Mouse (Mus musculus) hindbrain, embryonic 10.5 days (tissue): ENCODE measurements at regions not wholly inside any gene's neighbourhood (a gene's known extent, or its start where the extent isn't known, plus 50 kb on each side); places are given as distances from the start of the nearest gene placed in this dataset.

ENCODE experiments used
- DNase-seq: peaks from one replicate; pipeline ENCODE4 v3.0.0-alpha.2; 2017; ENCODE audit warnings: low spot score
- H3K27ac ChIP-seq: fragments of 300-500 bp; sonication (generic); 2 replicates; pipeline ENCODE4 v1.5.1; 2016; ENCODE audit warnings: mild to moderate bottlenecking, moderate library complexity
- H3K27me3 ChIP-seq: fragments of 300-500 bp; sonication (generic); 2 replicates; pipeline ENCODE4 v1.6.1; 2016; ENCODE audit warnings: mild to moderate bottlenecking; ENCODE audit not compliant: poor library complexity, insufficient read depth, severe bottlenecking
- H3K36me3 ChIP-seq: fragments of 300-500 bp; sonication (generic); 2 replicates; pipeline ENCODE4 v1.6.1; 2016; ENCODE audit warnings: mild to moderate bottlenecking, moderate library complexity
- H3K4me1 ChIP-seq: fragments of 300-500 bp; sonication (generic); replicated peaks from 2 replicates; pipeline ENCODE4 v1.6.1; 2016; ENCODE audit warnings: mild to moderate bottlenecking
- H3K4me3 ChIP-seq: fragments of 300-500 bp; sonication (generic); 2 replicates; pipeline ENCODE4 v1.5.1; 2016; ENCODE audit warnings: mild to moderate bottlenecking, moderate library complexity
- H3K9me3 ChIP-seq: fragments of 300-500 bp; sonication (generic); 2 replicates; pipeline ENCODE4 v1.6.1; 2016; ENCODE audit warnings: mild to moderate bottlenecking, moderate library complexity
- WGBS: fragments of 180-500 bp; shearing (Covaris S2); methylation state at CpG from one replicate; pipeline ENCODE4 v1.1.7; 2016; 5-methylcytosine and 5-hydroxymethylcytosine counted together

- DNase-seq = no peak
- WGBS = 79% methylated on average over 5 of the region's 5 CpGs
- Histone ChIP-seq H3K9me3 (no peaks in the 10 kb centered on the region), H3K27ac (peak overlapping the region; percentile 75), H3K27me3 (peaks cover 7% of the 10 kb centered on the region), H3K36me3 (no peaks in the 10 kb centered on the region), H3K4me1 (peaks cover 29% of the 10 kb centered on the region), H3K4me3 (no peak overlapping the region)
These were observed 362.3 kb upstream of the Npvf start for GRCm38 (mm10) chr6:51016441-51017070.

DNA sequence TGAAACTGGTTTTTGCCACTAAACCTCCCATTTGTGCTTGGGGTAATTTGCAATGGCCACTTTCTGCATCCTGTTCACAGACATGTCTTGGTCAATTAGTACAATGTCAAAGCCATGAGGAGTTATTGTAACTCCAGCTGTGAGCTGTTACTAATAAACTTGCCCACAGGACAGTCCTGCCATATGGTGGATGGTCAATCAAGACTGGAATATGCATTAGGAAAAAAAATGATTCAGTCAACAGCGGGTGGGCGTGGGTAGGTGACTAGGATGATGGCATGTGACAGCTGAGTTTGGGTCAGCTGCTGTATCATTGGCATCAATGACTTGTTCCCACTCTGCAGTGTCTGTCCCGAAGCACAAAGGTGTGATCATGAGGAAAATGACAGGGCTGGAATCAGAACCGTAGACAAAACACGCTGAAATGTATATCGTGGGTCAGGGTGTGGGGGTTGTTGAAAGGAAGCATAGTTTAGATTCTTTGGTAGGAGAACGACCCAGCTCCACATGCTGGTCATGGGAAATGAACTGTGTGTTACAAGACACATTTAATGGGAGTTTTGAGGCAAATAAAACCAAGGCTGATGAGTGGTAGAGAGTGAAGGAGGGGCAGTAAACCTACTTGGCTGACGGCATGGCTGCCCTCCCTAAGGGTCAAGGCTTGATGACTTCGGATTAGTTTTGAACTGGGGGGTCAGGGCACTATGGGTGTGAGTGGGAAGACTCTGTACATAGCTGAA lies 363.2 kb upstream of the Npvf start:
- Histone ChIP-seq H3K36me3 (no peaks in the 10 kb centered on the region), H3K4me1 (peaks cover 29% of the 10 kb centered on the region), H3K4me3 (no peak overlapping the region), H3K27ac (peak overlapping the region; percentile 75), H3K9me3 (no peaks in the 10 kb centered on the region), H3K27me3 (no peaks in the 10 kb centered on the region)
- no peak for DNase-seq
- 75% methylated on average over 9 of the region's 9 CpGs for WGBS

GRCm38 (mm10) chr6:51021206-51021605 lies 367.0 kb upstream of the Npvf start:
- Histone ChIP-seq H3K27ac (peak overlapping the region; percentile 59; the same call in 1 of the 2 replicates), H3K9me3 (no peaks in the 10 kb centered on the region), H3K4me1 (peaks cover 23% of the 10 kb centered on the region), H3K36me3 (no peaks in the 10 kb centered on the region), H3K4me3 (no peak overlapping the region), H3K27me3 (no peaks in the 10 kb centered on the region)
- no peak for DNase-seq
- WGBS = 87% methylated on average over 6 of the region's 6 CpGs

- Histone ChIP-seq H3K9me3 (no peaks in the 10 kb centered on the region), H3K27ac (no peak overlapping the region; the same call in 1 of the 2 replicates), H3K4me3 (no peak overlapping the region), H3K4me1 (peaks cover 18% of the 10 kb centered on the region), H3K36me3 (no peaks in the 10 kb centered on the region), H3K27me3 (no peaks in the 10 kb centered on the region)
- no peak for DNase-seq
- 92% methylated on average over 6 of the region's 6 CpGs for WGBS
These were observed 369.1 kb upstream of the Npvf start for GRCm38 (mm10) chr6:51023361-51023760.

GRCm38 (mm10) chr6:51024756-51025155 lies 370.5 kb upstream of the Npvf start:
- no peaks in the 10 kb centered on the region for H3K9me3 ChIP-seq
- peaks cover 18% of the 10 kb centered on the region for H3K4me1 ChIP-seq
- WGBS = 92% methylated on average over 3 of the region's 3 CpGs
- DNase-seq = no peak
- no peaks in the 10 kb centered on the region for H3K27me3 ChIP-seq
- H3K27ac ChIP-seq = peak overlapping the region; percentile 53; the same call in 1 of the 2 replicates
- H3K36me3 ChIP-seq = no peaks in the 10 kb centered on the region
- H3K4me3 ChIP-seq = no peak overlapping the region

GRCm38 (mm10) chr6:51025411-51025810 lies 371.2 kb upstream of the Npvf start:
- H3K4me1 ChIP-seq = peaks cover 21% of the 10 kb centered on the region
- no peak overlapping the region for H3K4me3 ChIP-seq
- peak overlapping the region; percentile 53 for H3K27ac ChIP-seq
- no peak for DNase-seq
- WGBS = 71% methylated on average over 3 of the region's 3 CpGs
- H3K9me3 ChIP-seq = no peaks in the 10 kb centered on the region
- no peaks in the 10 kb centered on the region for H3K27me3 ChIP-seq
- no peaks in the 10 kb centered on the region for H3K36me3 ChIP-seq

- H3K27me3 ChIP-seq = no peaks in the 10 kb centered on the region
- DNase-seq = no peak
- H3K9me3 ChIP-seq = no peaks in the 10 kb centered on the region
- H3K27ac ChIP-seq = 0 out of 2 replicates have a peak overlapping the region, but pooled peaks have one; percentile 51
- H3K36me3 ChIP-seq = no peaks in the 10 kb centered on the region
- H3K4me1 ChIP-seq = peaks cover 21% of the 10 kb centered on the region
- H3K4me3 ChIP-seq = no peak overlapping the region
- 27% methylated on average over 2 of the region's 2 CpGs for WGBS
These were observed 373.1 kb upstream of the Npvf start for GRCm38 (mm10) chr6:51027296-51027695.

DNA sequence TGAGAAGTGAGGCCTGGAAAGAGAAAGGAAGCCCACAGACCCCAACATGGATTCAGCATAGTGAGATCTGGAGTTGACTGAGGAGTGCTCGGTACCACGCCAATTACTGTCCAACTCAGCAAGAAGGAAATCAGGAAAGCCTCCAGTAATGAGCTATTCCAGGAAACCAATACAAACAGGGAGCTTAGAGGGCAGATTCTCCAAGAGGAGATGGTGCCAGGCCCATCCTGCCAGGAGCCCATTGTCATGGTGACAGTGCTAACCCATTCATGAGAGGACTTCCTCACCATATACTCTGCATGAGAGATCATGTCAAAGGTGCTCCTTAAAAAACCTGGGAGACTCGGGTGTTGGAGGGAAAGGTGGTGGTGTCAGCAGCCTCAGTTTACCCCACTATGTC lies 375.3 kb upstream of the Npvf start:
- Histone ChIP-seq H3K9me3 (no peaks in the 10 kb centered on the region), H3K27me3 (no peaks in the 10 kb centered on the region), H3K27ac (no peak overlapping the region), H3K36me3 (no peaks in the 10 kb centered on the region), H3K4me1 (peaks cover 21% of the 10 kb centered on the region), H3K4me3 (no peak overlapping the region)
- WGBS = 89% methylated on average over 3 of the region's 3 CpGs
- no peak for DNase-seq

GRCm38 (mm10) chr6:51029953-51030352 lies 375.7 kb upstream of the Npvf start:
- Histone ChIP-seq H3K36me3 (no peaks in the 10 kb centered on the region), H3K27ac (no peak overlapping the region), H3K27me3 (no peaks in the 10 kb centered on the region), H3K9me3 (no peaks in the 10 kb centered on the region), H3K4me3 (no peak overlapping the region), H3K4me1 (peaks cover 21% of the 10 kb centered on the region)
- no peak for DNase-seq
- WGBS = 83% methylated on average over 3 of the region's 3 CpGs

DNA sequence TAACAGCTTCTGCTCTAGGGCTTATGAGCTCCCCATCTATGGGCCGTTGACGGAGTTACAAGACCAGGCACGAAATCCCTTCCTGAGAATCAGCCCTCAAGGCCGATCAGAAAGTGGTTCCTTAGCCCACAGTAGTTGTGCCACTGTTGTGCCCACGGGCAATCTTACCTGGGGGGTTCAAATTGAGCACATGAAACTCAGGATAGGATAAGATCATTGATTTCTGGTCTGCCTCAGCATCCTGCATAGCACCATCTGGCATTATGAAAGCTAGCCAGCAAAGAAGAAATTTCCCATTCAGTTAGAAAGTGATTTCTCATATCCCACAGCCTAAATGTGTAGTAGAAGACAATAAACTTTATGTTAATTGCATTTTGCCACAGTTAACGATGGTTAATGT lies 379.6 kb upstream of the Npvf start:
- Histone ChIP-seq H3K9me3 (no peaks in the 10 kb centered on the region), H3K4me1 (peaks cover 19% of the 10 kb centered on the region), H3K36me3 (no peaks in the 10 kb centered on the region), H3K4me3 (no peak overlapping the region), H3K27ac (no peak overlapping the region), H3K27me3 (no peaks in the 10 kb centered on the region)
- 90% methylated on average over 6 of the region's 6 CpGs for WGBS
- DNase-seq = no peak

DNA sequence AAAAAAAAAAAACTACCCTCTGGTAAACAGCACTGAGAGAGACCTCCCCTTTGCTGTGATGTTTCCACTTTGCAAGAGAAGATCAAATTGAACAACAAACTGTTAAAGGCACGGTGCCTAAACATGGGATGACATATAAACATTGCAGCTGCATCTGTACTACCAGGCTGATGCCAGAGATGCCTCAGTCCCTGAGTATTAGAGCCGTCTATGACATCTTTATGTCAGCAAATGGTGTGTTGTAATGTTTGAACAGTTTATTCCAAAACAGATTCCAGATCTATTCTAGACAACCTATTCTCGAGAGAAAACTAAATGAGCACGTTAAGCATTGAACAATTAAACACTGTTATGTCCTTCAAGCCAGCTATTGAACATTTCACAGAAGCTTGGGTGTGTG lies 381.8 kb upstream of the Npvf start:
- H3K4me1 ChIP-seq = peaks cover 16% of the 10 kb centered on the region
- no peaks in the 10 kb centered on the region for H3K9me3 ChIP-seq
- DNase-seq = no peak
- 0 out of 2 replicates have a peak overlapping the region, but pooled peaks have one; percentile 29 for H3K27ac ChIP-seq
- H3K36me3 ChIP-seq = no peaks in the 10 kb centered on the region
- H3K27me3 ChIP-seq = no peaks in the 10 kb centered on the region
- H3K4me3 ChIP-seq = no peak overlapping the region
- 79% methylated on average over 4 of the region's 4 CpGs for WGBS

DNA sequence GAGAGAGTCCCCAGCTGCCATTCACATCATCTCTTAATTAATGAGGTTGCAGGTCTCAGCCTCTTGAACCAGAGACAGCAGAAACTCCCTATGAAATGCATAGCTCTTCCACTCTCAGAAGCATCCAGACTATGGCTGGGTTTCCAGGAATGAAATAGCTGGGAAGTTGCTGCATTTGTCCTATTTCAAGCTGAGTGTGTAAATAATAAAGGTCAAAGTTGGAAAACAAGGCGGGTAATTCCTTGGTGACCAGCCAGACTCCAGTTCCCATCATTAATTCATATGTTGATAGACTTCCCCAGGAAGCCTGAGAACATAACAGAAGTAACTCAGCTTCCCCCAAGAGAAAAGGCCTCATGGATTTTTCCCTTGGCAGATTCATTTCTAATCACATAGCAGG lies 382.3 kb upstream of the Npvf start:
- Histone ChIP-seq H3K9me3 (no peaks in the 10 kb centered on the region), H3K4me1 (peaks cover 16% of the 10 kb centered on the region), H3K27me3 (no peaks in the 10 kb centered on the region), H3K4me3 (no peak overlapping the region), H3K36me3 (no peaks in the 10 kb centered on the region), H3K27ac (0 out of 2 replicates have a peak overlapping the region, but pooled peaks have one; percentile 29)
- 29% methylated on average over 1 of the region's 1 CpGs for WGBS
- DNase-seq = no peak

- no peak overlapping the region for H3K4me3 ChIP-seq
- DNase-seq = no peak
- H3K9me3 ChIP-seq = no peaks in the 10 kb centered on the region
- H3K4me1 ChIP-seq = peaks cover 16% of the 10 kb centered on the region
- 0 out of 2 replicates have a peak overlapping the region, but pooled peaks have one; percentile 2 for H3K27ac ChIP-seq
- H3K36me3 ChIP-seq = no peaks in the 10 kb centered on the region
- H3K27me3 ChIP-seq = no peaks in the 10 kb centered on the region
- WGBS = 74% methylated on average over 4 of the region's 4 CpGs
These were observed 382.7 kb upstream of the Npvf start for GRCm38 (mm10) chr6:51036956-51037355.
